Mouse (Mus musculus): ENCODE results near the gene Arhgap15.

DNA sequence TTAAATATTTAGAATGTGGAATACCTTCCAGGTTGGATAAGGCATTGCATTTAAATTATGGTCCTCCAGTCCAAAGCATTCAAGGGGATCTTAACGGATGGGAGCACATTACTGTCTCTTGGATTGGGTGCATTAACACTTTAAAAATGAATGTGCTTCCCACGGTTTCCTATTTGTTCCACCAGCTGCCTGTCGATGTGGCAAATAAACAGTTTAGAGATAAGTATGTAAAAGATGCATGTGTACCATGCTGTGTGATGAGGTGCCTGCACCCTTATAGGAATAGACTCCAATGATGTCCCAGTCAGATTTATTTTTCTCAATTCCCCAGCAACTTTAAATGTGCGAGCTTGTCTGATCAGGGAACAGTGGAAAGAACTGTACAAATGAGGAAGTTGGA, 332.6 kb downstream of the Arhgap15 start:
- TF ChIP-seq CTCF (IDR thresholded peaks at IDR 0.05; ENCODE audit: extremely low read depth, insufficient read length, insufficient replicate concordance, low read depth, low read length), result no peak
- no peak for TF ChIP-seq POLR2A (IDR thresholded peaks at IDR 0.05; ENCODE audit: low read depth, low read length)

Data from small intestine, adult 2 months (tissue).